Mouse (Mus musculus) heart, embryonic 16.5 days (tissue): ENCODE results near the gene Dytn. TPM values are rescaled to one million over a fixed set of nuclear protein-coding genes. Genes with fewer than 3 reads are reported as not detected.

Source experiments
- ATAC-seq: fragments of 200-750 bp; cut with Nextera tagmentation; replicated peaks from 2 replicates; pipeline ENCODE4 v1.8.0; 2017; ENCODE audit warnings: moderate number of reproducible peaks; ENCODE audit not compliant: insufficient read depth, low FRiP score; ENCODE audit errors: extremely low read depth
- H3K27ac ChIP-seq: fragments of 300-500 bp; sonication (generic); 2 replicates; pipeline ENCODE4 v1.5.1; 2014; ENCODE audit warnings: mild to moderate bottlenecking, low read length, control low read depth, moderate library complexity
- H3K27me3 ChIP-seq: fragments of 300-500 bp; sonication (generic); 2 replicates; pipeline ENCODE4 v1.6.1; 2014; ENCODE audit warnings: low read length, mixed read lengths; ENCODE audit not compliant: control insufficient read depth, insufficient read depth
- H3K36me3 ChIP-seq: fragments of 300-500 bp; sonication (generic); 2 replicates; pipeline ENCODE4 v1.6.1; 2014; ENCODE audit not compliant: control insufficient read depth, insufficient read depth
- H3K4me1 ChIP-seq: fragments of 300-500 bp; sonication (generic); 2 replicates; pipeline ENCODE4 v1.6.1; 2014; ENCODE audit warnings: low read length, mixed read lengths; ENCODE audit not compliant: control insufficient read depth, insufficient read depth
- H3K4me2 ChIP-seq: fragments of 300-500 bp; sonication (generic); 2 replicates; pipeline ENCODE4 v1.6.1; 2014; ENCODE audit warnings: low read depth, mild to moderate bottlenecking, control low read depth, low read length
- H3K4me3 ChIP-seq: fragments of 300-500 bp; sonication (generic); 2 replicates; pipeline ENCODE4 v1.5.1; 2014; ENCODE audit warnings: mild to moderate bottlenecking, control low read depth, low read length
- H3K9ac ChIP-seq: fragments of 300-500 bp; sonication (generic); 2 replicates; pipeline ENCODE4 v1.6.1; 2014; ENCODE audit warnings: low read length, control low read depth
- H3K9me3 ChIP-seq: fragments of 300-500 bp; sonication (generic); replicated peaks from 2 replicates; pipeline ENCODE4 v1.6.1; 2016; ENCODE audit warnings: low read length; ENCODE audit not compliant: control insufficient read depth
- WGBS: fragments of 180-500 bp; shearing (Covaris S2); extraction: QIAGEN DNeasy Blood & Tissue Kit; methylation state at CpG from one replicate; pipeline ENCODE4 v1.1.7; 2014; 5-methylcytosine and 5-hydroxymethylcytosine counted together
- polyA plus RNA-seq: library from polyadenylated mRNA; unstranded; fragments of >200 nt; fragmentation: Nextera tagmentation; extraction: Ambion mirVana; gene quantifications from 2 replicates; pipeline ENCODE4 v1.2.1, GENCODE M21; 2015

Dytn gene
- polyA plus RNA-seq, 1 experiment from 2014 or later = not detected

DNA sequence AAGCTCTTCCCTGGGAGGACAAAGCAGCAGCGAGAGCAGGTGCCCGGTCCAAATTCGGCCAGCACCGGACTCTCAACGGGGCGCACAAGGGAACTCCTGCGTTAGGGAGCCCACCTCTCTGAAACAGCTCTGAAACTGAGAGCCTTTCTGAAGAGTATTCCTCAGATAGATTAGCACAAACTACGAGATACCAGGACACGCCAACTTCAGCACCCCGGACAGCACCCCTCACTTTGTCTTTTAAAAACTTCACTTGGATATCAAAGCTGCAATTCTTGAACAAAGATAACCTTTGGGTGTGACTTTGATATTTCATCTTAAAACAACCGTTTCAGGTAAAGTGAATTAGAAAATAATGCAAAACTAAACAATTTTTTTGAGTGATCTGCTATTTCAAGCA, 72.1 kb downstream of the Dytn start:
- Histone ChIP-seq H3K27ac (no peak overlapping the region), H3K4me3 (no peak overlapping the region), H3K9me3 (no peaks in the 10 kb centered on the region), H3K4me2 (no peak overlapping the region), H3K4me1 (no peaks in the 10 kb centered on the region), H3K9ac (no peak overlapping the region), H3K27me3 (no peaks in the 10 kb centered on the region; the same call in 1 of the 2 replicates), H3K36me3 (no peaks in the 10 kb centered on the region)
- ATAC-seq = no peak
- 2% methylated on average over 11 of the region's 11 CpGs for WGBS

DNA sequence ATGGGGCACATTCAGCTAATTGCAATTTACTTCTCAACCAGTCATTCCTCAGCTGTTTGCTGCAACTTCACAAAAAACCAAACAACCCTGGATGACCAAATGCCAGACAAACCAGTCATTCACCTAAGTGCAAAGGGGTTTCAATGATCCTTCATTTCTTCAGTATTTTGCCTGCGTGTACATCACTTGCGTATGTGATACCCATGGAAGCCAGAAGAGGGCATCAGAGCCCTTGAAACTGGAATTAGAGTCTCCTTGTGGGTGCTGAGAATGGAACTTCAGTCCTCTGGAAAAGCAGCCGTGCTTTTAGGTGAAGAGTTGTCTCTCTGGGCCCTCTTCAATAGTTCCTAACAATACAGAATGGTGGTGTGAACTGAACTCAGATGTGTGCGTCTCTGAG, 77.1 kb downstream of the Dytn start:
- Histone ChIP-seq H3K27me3 (no peaks in the 10 kb centered on the region; the same call in 1 of the 2 replicates), H3K4me3 (no peak overlapping the region), H3K9me3 (no peaks in the 10 kb centered on the region), H3K27ac (no peak overlapping the region), H3K9ac (no peak overlapping the region), H3K4me1 (no peaks in the 10 kb centered on the region), H3K36me3 (no peaks in the 10 kb centered on the region), H3K4me2 (no peak overlapping the region)
- no peak for ATAC-seq
- WGBS = 85% methylated on average over 4 of the region's 4 CpGs

DNA sequence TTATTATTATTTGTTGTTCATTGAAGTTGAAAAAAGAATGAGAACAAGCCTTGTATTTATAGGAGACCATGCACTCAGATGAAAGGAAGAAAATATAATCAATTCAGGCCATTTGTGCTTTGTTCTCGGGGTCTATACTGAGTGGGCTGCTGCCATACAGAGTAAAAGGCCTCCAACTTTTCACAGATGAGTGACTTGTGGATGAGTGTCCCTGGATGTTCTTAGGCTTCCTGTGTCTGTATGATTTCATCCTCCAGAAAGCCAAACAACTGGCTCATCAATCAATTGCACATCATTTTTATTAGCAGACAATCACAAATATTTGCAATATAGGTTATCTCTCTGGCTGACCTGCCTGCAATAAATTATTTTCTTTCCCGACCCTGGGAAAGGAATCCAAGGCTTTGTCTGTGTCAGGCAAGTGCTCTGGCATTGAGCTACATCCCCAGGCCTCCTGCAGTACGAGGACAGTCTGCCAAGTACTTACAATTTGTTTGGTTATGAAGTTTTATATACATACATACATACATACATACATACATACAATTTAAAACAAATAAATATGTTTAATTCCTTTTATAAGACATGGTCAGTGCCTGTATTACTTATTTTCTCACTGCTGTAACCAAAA, 82.7 kb downstream of the Dytn start:
- Histone ChIP-seq H3K4me3 (no peak overlapping the region), H3K9ac (no peak overlapping the region), H3K36me3 (no peaks in the 10 kb centered on the region), H3K9me3 (no peaks in the 10 kb centered on the region), H3K4me2 (no peak overlapping the region), H3K4me1 (no peaks in the 10 kb centered on the region), H3K27ac (no peak overlapping the region), H3K27me3 (no peaks in the 10 kb centered on the region)
- WGBS = 44% methylated on average over 3 of the region's 3 CpGs
- ATAC-seq = no peak

DNA sequence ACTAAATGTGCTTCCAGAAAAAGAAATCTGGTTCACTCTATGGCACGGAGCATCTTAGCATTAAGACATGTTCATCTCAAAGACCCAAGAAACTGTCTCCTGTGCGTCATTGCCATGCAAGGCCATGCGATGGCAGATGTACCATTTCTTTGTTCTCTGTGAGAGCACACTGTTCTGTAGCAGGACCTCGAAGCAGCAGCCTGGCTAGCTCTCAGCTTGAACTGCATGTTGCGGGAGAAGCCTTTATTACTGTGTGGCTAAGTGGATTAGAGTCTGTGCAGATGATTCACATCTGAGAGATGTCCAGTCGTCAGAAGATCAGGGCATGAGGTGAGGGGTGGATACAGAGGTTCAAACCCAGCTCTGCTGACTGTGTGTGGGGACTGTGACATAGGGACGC, 99.9 kb downstream of the Dytn start:
- WGBS = 78% methylated on average over 7 of the region's 7 CpGs
- Histone ChIP-seq H3K9ac (no peak overlapping the region), H3K27me3 (no peaks in the 10 kb centered on the region), H3K4me3 (no peak overlapping the region), H3K9me3 (no peaks in the 10 kb centered on the region), H3K4me2 (no peak overlapping the region), H3K4me1 (no peaks in the 10 kb centered on the region), H3K36me3 (no peaks in the 10 kb centered on the region), H3K27ac (no peak overlapping the region)
- no peak for ATAC-seq

DNA sequence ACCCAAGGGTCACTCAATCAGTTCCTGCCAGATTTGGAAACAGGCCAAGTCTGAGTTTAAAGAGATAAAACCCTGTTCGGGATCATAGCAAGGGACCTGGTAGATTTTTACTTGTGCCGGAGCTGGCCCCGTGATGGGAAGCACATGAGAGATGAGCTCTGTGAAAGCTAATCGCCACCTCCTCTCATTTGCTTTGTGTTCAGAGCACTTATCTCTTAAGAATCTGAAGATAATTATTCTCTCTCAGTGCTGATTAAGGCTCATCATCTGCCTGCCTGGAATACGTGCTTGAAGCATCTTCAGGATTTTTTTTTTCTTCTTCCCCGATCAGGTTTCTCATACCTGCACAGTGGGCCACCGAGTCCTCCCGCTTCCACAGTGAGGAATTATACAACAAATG, 107.6 kb downstream of the Dytn start:
- Histone ChIP-seq H3K4me2 (no peak overlapping the region), H3K9ac (no peak overlapping the region), H3K9me3 (no peaks in the 10 kb centered on the region), H3K4me3 (no peak overlapping the region), H3K27me3 (no peaks in the 10 kb centered on the region), H3K27ac (no peak overlapping the region), H3K36me3 (no peaks in the 10 kb centered on the region), H3K4me1 (no peaks in the 10 kb centered on the region)
- 70% methylated on average over 8 of the region's 8 CpGs for WGBS
- ATAC-seq = no peak

DNA sequence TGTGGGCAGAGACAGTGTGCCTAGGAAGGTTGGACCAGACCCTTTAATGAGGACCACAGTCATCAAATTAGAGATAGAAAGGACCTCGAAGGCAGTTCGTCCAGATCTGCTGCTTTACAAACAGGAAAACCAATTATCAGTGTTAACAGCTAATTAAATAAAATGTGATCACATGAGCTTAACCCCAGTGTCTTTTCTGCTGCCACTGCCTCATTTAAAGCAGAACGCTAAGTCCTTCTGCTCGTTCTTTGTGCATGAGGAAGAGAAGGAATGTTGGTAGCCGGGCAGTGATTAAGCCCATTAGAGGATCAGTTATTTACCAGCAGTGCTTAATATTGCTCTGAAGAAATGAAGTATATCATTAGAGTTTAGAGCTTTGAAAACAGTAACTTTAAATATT, 109.9 kb downstream of the Dytn start:
- no peaks in the 10 kb centered on the region for H3K27me3 ChIP-seq
- no peak for ATAC-seq
- 60% methylated on average over 5 of the region's 5 CpGs for WGBS
- H3K4me3 ChIP-seq = no peak overlapping the region
- H3K36me3 ChIP-seq = no peaks in the 10 kb centered on the region
- no peaks in the 10 kb centered on the region for H3K9me3 ChIP-seq
- no peak overlapping the region for H3K4me2 ChIP-seq
- no peak overlapping the region for H3K9ac ChIP-seq
- H3K27ac ChIP-seq = no peak overlapping the region
- no peaks in the 10 kb centered on the region for H3K4me1 ChIP-seq

DNA sequence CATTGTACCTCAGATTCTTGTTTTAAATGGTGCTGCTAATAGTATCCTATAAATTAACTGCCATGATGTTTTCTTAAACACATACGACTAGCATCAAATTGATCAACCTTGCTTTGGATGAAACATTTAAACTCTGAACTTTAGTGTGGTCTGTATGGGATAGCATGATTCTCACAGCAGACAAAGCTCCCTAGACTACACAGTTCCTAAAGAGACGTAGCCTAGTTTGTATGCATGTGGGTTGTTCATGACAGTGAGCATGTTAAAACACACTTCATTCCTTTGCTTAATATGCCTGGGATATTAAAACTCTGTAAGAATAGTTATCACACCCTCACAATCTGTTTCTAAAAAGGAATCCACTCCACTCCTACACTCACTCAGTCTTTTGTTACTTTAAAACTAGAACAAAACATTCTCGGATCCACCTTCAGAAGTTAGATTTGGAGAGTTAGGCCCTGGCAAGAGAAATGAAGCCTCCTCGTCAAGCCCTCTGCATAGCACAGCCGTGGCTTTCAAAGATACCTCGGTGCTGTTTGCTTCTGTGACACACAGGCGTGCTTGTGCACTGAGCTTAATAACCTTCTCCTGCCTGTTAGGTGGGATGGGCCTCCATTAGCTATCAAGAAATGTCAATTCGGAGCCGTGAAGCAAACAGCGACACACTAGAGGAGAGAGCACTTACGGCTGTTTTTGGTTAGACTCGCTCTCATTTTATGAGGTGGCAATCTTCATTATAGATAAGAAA, 112.7 kb downstream of the Dytn start:
- no peaks in the 10 kb centered on the region for H3K9me3 ChIP-seq
- no peak for ATAC-seq
- no peak overlapping the region for H3K9ac ChIP-seq
- H3K4me3 ChIP-seq = no peak overlapping the region
- 61% methylated on average over 12 of the region's 12 CpGs for WGBS
- H3K36me3 ChIP-seq = no peaks in the 10 kb centered on the region
- no peak overlapping the region for H3K27ac ChIP-seq
- no peaks in the 10 kb centered on the region for H3K4me1 ChIP-seq
- H3K4me2 ChIP-seq = no peak overlapping the region
- H3K27me3 ChIP-seq = no peaks in the 10 kb centered on the region

DNA sequence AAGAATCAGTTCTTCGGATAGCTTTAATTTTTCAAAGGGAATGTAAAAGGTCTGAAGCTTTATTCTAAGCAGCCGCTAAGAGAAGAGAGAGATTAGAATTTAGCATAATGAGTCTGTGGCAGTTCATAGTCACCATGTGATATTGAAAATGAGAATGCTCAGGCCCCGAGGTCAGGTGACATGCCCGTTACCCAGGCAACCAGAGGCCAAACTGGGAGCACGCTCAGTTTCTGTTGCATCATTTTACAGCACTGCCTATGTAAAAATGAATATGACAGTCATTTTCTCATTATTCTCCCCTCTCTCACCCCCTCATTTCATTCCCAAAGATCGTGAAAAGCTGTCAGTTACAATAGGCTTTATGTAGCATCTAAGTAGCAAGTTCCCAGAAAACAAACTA, 113.3 kb downstream of the Dytn start:
- Histone ChIP-seq H3K4me2 (no peak overlapping the region), H3K9me3 (no peaks in the 10 kb centered on the region), H3K27ac (no peak overlapping the region), H3K27me3 (no peaks in the 10 kb centered on the region), H3K36me3 (no peaks in the 10 kb centered on the region), H3K4me3 (no peak overlapping the region), H3K9ac (no peak overlapping the region), H3K4me1 (no peaks in the 10 kb centered on the region)
- WGBS = 68% methylated on average over 6 of the region's 6 CpGs
- no peak for ATAC-seq
